Mouse (Mus musculus) heart, embryonic 12.5 days (tissue): ENCODE data around the gene Stk40. TPM values are rescaled to one million over a fixed set of nuclear protein-coding genes. Genes with fewer than 3 reads are reported as not detected.

Experiments used
- ATAC-seq: fragments of 200-750 bp; cut with Nextera tagmentation; 2 replicates; pipeline ENCODE4 v1.8.0; 2017; ENCODE audit warnings: moderate TSS enrichment, moderate library complexity; ENCODE audit not compliant: insufficient number of reproducible peaks, low FRiP score
- H3K27ac ChIP-seq: fragments of 300-500 bp; sonication (generic); 2 replicates; pipeline ENCODE4 v1.5.1; 2016; ENCODE audit warnings: mild to moderate bottlenecking, moderate library complexity; ENCODE audit not compliant: poor library complexity, severe bottlenecking
- H3K27me3 ChIP-seq: fragments of 300-500 bp; sonication (generic); replicated peaks from 2 replicates; pipeline ENCODE4 v1.6.1; 2016; ENCODE audit warnings: mild to moderate bottlenecking, moderate library complexity
- H3K36me3 ChIP-seq: fragments of 300-500 bp; sonication (generic); 2 replicates; pipeline ENCODE4 v1.6.1; 2016; ENCODE audit warnings: mild to moderate bottlenecking, moderate library complexity
- H3K4me1 ChIP-seq: fragments of 300-500 bp; sonication (generic); replicated peaks from 2 replicates; pipeline ENCODE4 v1.6.1; 2016; ENCODE audit warnings: mild to moderate bottlenecking
- H3K4me2 ChIP-seq: fragments of 300-500 bp; sonication (generic); 2 replicates; pipeline ENCODE4 v1.6.1; 2016; ENCODE audit warnings: mild to moderate bottlenecking, moderate library complexity
- H3K4me3 ChIP-seq: fragments of 300-500 bp; sonication (generic); 2 replicates; pipeline ENCODE4 v1.5.1; 2016; ENCODE audit warnings: mild to moderate bottlenecking
- H3K9ac ChIP-seq: fragments of 300-500 bp; sonication (generic); 2 replicates; pipeline ENCODE4 v1.6.1; 2016; ENCODE audit warnings: mild to moderate bottlenecking, moderate library complexity
- H3K9me3 ChIP-seq: fragments of 300-500 bp; sonication (generic); replicated peaks from 2 replicates; pipeline ENCODE4 v1.6.1; 2016; ENCODE audit warnings: mild to moderate bottlenecking, moderate library complexity
- WGBS: fragments of 180-500 bp; shearing (Covaris S2); methylation state at CpG from one replicate; pipeline ENCODE4 v1.1.7; 2016; 5-methylcytosine and 5-hydroxymethylcytosine counted together
- polyA plus RNA-seq: library from polyadenylated mRNA; unstranded; fragments of >200 nt; fragmentation: Nextera tagmentation; extraction: Ambion mirVana; gene quantifications from 2 replicates; pipeline ENCODE4 v1.2.1, GENCODE M21; 2016

Stk40 gene
- polyA plus RNA-seq, 1 experiment from 2014 or later = 35.0 TPM

GRCm38 (mm10) chr4:126148161-126148961, 44.6 kb downstream of the Stk40 start:
- H3K4me1 ChIP-seq = peaks cover 55% of the 10 kb centered on the region
- peak overlapping the region; percentile 88 for H3K27ac ChIP-seq
- WGBS = under 1% methylated on average over 59 of the region's 67 CpGs
- peaks cover 13% of the 10 kb centered on the region for H3K27me3 ChIP-seq
- H3K9ac ChIP-seq = peak overlapping the region; percentile 82
- H3K9me3 ChIP-seq = peaks cover 6% of the 10 kb centered on the region; the same call in 1 of the 2 replicates
- peak overlapping the region; percentile 84 for H3K4me2 ChIP-seq
- peak; percentile 80 for ATAC-seq
- peak overlapping the region; percentile 73 for H3K4me3 ChIP-seq
- H3K36me3 ChIP-seq = peaks cover 8% of the 10 kb centered on the region; the same call in 1 of the 2 replicates

GRCm38 (mm10) chr4:126149041-126149676, 45.4 kb downstream of the Stk40 start:
- 18% methylated on average over 42 of the region's 42 CpGs for WGBS

GRCm38 (mm10) chr4:126149798-126150197, 46.0 kb downstream of the Stk40 start:
- ATAC-seq = no peak
- Histone ChIP-seq H3K4me3 (peak overlapping the region; percentile 73), H3K9ac (peak overlapping the region; percentile 82; the same call in 1 of the 2 replicates), H3K27ac (peak overlapping the region; percentile 88), H3K4me1 (peaks cover 59% of the 10 kb centered on the region), H3K27me3 (peaks cover 13% of the 10 kb centered on the region), H3K9me3 (no peaks in the 10 kb centered on the region), H3K36me3 (peaks cover 8% of the 10 kb centered on the region; the same call in 1 of the 2 replicates), H3K4me2 (peak overlapping the region; percentile 84)
- WGBS = 50% methylated on average over 10 of the region's 10 CpGs

More at GRCm38 (mm10) chr4:126149041-126149676, 45.4 kb downstream of the Stk40 start:
- peak overlapping the region; percentile 84 for H3K4me2 ChIP-seq
- peaks cover 8% of the 10 kb centered on the region; the same call in 1 of the 2 replicates for H3K36me3 ChIP-seq
- H3K4me1 ChIP-seq = peaks cover 55% of the 10 kb centered on the region
- peak overlapping the region; percentile 88 for H3K27ac ChIP-seq
- peaks cover 13% of the 10 kb centered on the region for H3K27me3 ChIP-seq
- H3K4me3 ChIP-seq = peak overlapping the region; percentile 73
- ATAC-seq = peak; percentile 7; the same call in 1 of the 2 replicates
- no peaks in the 10 kb centered on the region; the same call in 1 of the 2 replicates for H3K9me3 ChIP-seq
- peak overlapping the region; percentile 82 for H3K9ac ChIP-seq

GRCm38 (mm10) chr4:126150297-126150948, 46.7 kb downstream of the Stk40 start:
- H3K9me3 ChIP-seq = no peaks in the 10 kb centered on the region
- 29% methylated on average over 16 of the region's 16 CpGs for WGBS
- peaks cover 62% of the 10 kb centered on the region for H3K4me1 ChIP-seq
- peak overlapping the region; percentile 82; the same call in 1 of the 2 replicates for H3K9ac ChIP-seq
- H3K4me2 ChIP-seq = peak overlapping the region; percentile 84
- peak overlapping the region; percentile 88 for H3K27ac ChIP-seq
- peak; percentile 60 for ATAC-seq
- H3K36me3 ChIP-seq = peaks cover 8% of the 10 kb centered on the region; the same call in 1 of the 2 replicates
- H3K27me3 ChIP-seq = peaks cover 13% of the 10 kb centered on the region
- H3K4me3 ChIP-seq = peak overlapping the region; percentile 73

GRCm38 (mm10) chr4:126150949-126151320, 47.2 kb downstream of the Stk40 start:
- peak overlapping the region; percentile 84 for H3K4me2 ChIP-seq
- no peak overlapping the region for H3K9ac ChIP-seq
- WGBS = 60% methylated on average over 6 of the region's 6 CpGs
- H3K27ac ChIP-seq = peak overlapping the region; percentile 88
- peaks cover 13% of the 10 kb centered on the region for H3K27me3 ChIP-seq
- H3K4me3 ChIP-seq = 0 out of 2 replicates have a peak overlapping the region, but pooled peaks have one; percentile 73
- peaks cover 64% of the 10 kb centered on the region for H3K4me1 ChIP-seq
- no peak for ATAC-seq
- H3K9me3 ChIP-seq = no peaks in the 10 kb centered on the region
- H3K36me3 ChIP-seq = peaks cover 8% of the 10 kb centered on the region; the same call in 1 of the 2 replicates

- WGBS = 70% methylated on average over 16 of the region's 16 CpGs
- no peak overlapping the region for H3K9ac ChIP-seq
- peaks cover 11% of the 10 kb centered on the region; the same call in 1 of the 2 replicates for H3K36me3 ChIP-seq
- no peak for ATAC-seq
- H3K4me2 ChIP-seq = no peak overlapping the region
- peaks cover 13% of the 10 kb centered on the region for H3K27me3 ChIP-seq
- no peaks in the 10 kb centered on the region for H3K9me3 ChIP-seq
- no peak overlapping the region for H3K27ac ChIP-seq
- H3K4me3 ChIP-seq = no peak overlapping the region
- peaks cover 63% of the 10 kb centered on the region for H3K4me1 ChIP-seq
Measured at GRCm38 (mm10) chr4:126151701-126152440, 48.1 kb downstream of the Stk40 start.

GRCm38 (mm10) chr4:126152864-126153263, 49.1 kb downstream of the Stk40 start:
- peaks cover 11% of the 10 kb centered on the region; the same call in 1 of the 2 replicates for H3K36me3 ChIP-seq
- no peak overlapping the region for H3K9ac ChIP-seq
- H3K27me3 ChIP-seq = peaks cover 13% of the 10 kb centered on the region
- no peak overlapping the region for H3K4me3 ChIP-seq
- 48% methylated on average over 14 of the region's 14 CpGs for WGBS
- no peak overlapping the region for H3K4me2 ChIP-seq
- no peak for ATAC-seq
- H3K4me1 ChIP-seq = peaks cover 54% of the 10 kb centered on the region
- H3K9me3 ChIP-seq = no peaks in the 10 kb centered on the region
- no peak overlapping the region for H3K27ac ChIP-seq

- no peak for ATAC-seq
- Histone ChIP-seq H3K27me3 (no peaks in the 10 kb centered on the region; the same call in 1 of the 2 replicates), H3K27ac (peak overlapping the region; percentile 84), H3K4me2 (no peak overlapping the region), H3K4me1 (peaks cover 37% of the 10 kb centered on the region), H3K36me3 (peaks cover 11% of the 10 kb centered on the region; the same call in 1 of the 2 replicates), H3K9ac (no peak overlapping the region), H3K4me3 (no peak overlapping the region), H3K9me3 (no peaks in the 10 kb centered on the region)
- WGBS = 33% methylated on average over 4 of the region's 4 CpGs
Measured at GRCm38 (mm10) chr4:126155183-126155582, 51.4 kb downstream of the Stk40 start.

- no peaks in the 10 kb centered on the region for H3K9me3 ChIP-seq
- ATAC-seq = no peak
- no peak overlapping the region for H3K4me3 ChIP-seq
- H3K4me2 ChIP-seq = no peak overlapping the region
- H3K27me3 ChIP-seq = no peaks in the 10 kb centered on the region; the same call in 1 of the 2 replicates
- peak overlapping the region; percentile 84 for H3K27ac ChIP-seq
- no peak overlapping the region for H3K9ac ChIP-seq
- H3K4me1 ChIP-seq = peaks cover 31% of the 10 kb centered on the region
- 56% methylated on average over 2 of the region's 2 CpGs for WGBS
- peaks cover 11% of the 10 kb centered on the region; the same call in 1 of the 2 replicates for H3K36me3 ChIP-seq
Measured at GRCm38 (mm10) chr4:126155869-126156268, 52.1 kb downstream of the Stk40 start.

GRCm38 (mm10) chr4:126156617-126157016, 52.9 kb downstream of the Stk40 start:
- Histone ChIP-seq H3K9me3 (no peaks in the 10 kb centered on the region), H3K4me2 (no peak overlapping the region), H3K27ac (no peak overlapping the region), H3K4me3 (no peak overlapping the region), H3K36me3 (peaks cover 7% of the 10 kb centered on the region; the same call in 1 of the 2 replicates), H3K9ac (no peak overlapping the region), H3K27me3 (no peaks in the 10 kb centered on the region; the same call in 1 of the 2 replicates), H3K4me1 (peaks cover 23% of the 10 kb centered on the region)
- 59% methylated on average over 5 of the region's 5 CpGs for WGBS
- no peak for ATAC-seq
